Mouse (Mus musculus) embryonic stem cell, embryonic (primary cell): ENCODE data around the gene Dnase2a.

Source experiments
- CTCF ChIA-PET, 4 experiments: fragments of 300-600 bp in 2 of 4; fragments of 350-600 bp in 2 of 4; sonication (Branson Sonifier 250); formaldehyde crosslinking; loops; one replicate each; lab custom pipeline; 2022; ENCODE audit warnings: inconsistent platforms in 2 of 4; lab: Charles Lee
- POLR2A ChIA-PET, 4 experiments: fragments of 300-600 bp in 2 of 4; fragments of 350-600 bp in 2 of 4; sonication (Branson Sonifier 250); formaldehyde crosslinking; loops; one replicate each; lab custom pipeline; 2022; ENCODE audit warnings: antibody characterized with exemption in 4 of 4, inconsistent platforms in 1 of 4; lab: Charles Lee

The Dnase2a gene

DNA sequence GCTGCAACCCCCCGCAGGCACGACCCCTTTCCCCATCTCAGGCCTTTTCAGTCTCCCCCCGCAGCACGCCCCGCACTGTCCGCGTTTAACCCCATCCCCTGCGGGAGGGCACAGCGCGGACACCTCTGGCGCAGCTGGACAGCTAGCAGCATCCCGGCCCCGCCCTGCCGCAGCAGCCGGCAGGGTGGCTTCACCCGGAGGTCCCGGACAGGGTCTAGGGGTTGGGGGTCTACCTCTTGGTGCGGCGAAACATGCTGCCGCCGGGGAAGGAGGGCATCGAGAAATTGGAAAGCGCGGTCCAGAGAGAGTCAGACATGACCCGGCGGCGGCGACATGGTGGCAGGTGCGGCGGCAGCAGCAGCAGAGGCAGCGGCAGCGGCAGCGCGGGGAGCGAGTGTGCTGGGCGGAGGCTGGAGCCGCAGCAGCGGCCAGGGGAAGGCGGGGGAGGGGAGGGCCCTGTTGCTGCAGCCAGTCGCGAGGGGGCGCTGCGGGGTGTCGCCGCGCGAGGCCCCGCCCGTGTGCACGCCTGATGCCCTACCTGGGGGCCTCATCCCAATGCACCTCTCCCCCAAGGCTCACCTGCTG, 28.7 kb downstream of the Dnase2a start, which contains the start of gene Mast1:
Mast1 (minus strand) TSS at position 398 of the 585 bp plus-strand sequence.
- POLR2A ChIA-PET: interaction anchor here (0.6 to 4.5 kb wide), 20 partner anchors 9 to 688 kb away, joined by 3 to 19 read pairs (median 5); partner anchors contain the start of genes Calr (in 2 of the 4), Dhps (in 1 of the 4), Dnase2a (in 1 of the 4) and Klf1 (in 1 of the 4)
- CTCF ChIA-PET: interaction anchor here in 3 of 4 experiments (0.6 to 2.3 kb wide), 18 partner anchors 8 to 276 kb away, joined by 3 to 13 read pairs (median 4); partner anchors contain the start of gene Dnase2a (in 1 of the 3)

DNA sequence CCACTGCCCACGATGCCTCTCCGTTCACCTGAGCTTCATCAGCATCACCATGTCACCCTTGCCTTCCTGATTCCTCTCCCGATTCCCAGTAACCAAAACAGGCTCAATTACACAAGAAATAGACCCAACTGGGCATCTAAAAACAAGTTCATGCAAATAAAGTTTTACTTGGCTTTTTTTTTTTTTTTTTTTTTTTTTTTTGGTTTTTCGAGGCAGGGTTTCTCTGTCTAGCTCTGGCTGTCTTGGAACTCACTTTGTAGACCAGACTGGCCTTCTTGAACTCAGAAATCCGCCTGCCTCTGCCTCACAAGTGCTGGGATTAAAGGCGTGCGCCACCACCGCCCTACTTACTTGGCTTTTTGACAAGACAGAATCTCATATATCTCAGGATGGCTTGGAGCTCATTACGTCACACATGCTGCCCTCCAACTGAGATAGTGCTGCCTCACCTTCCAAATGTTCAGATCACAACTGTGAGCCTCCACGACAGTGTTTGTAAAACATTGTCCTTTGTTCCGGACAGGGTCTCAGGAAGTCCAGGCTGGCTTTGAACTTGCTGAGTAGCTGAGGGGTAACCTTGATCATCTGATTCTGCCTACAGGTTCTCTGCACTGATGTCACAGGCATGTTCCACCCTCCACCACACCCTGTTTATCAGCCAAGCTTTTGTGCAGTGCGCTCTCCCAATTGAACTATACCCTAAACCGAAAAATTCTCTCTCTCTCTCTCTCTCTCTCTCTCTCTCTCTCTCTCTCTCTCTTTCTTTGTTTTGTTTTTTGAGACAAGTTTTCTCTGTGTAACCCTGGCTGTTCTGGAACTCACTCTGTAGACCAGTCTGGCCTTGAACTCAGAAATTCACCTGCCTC, 29.5 kb downstream of the Dnase2a start:
- ChIA-PET POLR2A (interaction anchor here (0.6 to 4.5 kb wide), 32 partner anchors 8 to 1577 kb away, joined by 3 to 19 read pairs (median 4); partner anchors contain the start of genes Dhps (in 2 of the 4), Calr (in 1 of the 4), Dnase2a (in 1 of the 4) and Klf1 (in 1 of the 4)), CTCF (interaction anchor here (0.6 to 2.3 kb wide), 21 partner anchors 9 to 848 kb away, joined by 3 to 13 read pairs (median 4); partner anchors contain the start of gene Dnase2a (in 1 of the 4))

GRCm38 (mm10) chr8:84943699-84944098, 35.3 kb downstream of the Dnase2a start:
- POLR2A ChIA-PET: interaction anchor here in 3 of 4 experiments (0.6 to 3.0 kb wide), 34 partner anchors 8 to 134 kb away, joined by 3 to 23 read pairs (median 5); partner anchors contain the start of genes Asna1 (in 1 of the 3), Calr (in 1 of the 3), Dhps (in 1 of the 3) and Farsa (in 1 of the 3)
- CTCF ChIA-PET: interaction anchor here (0.7 to 2.1 kb wide), 21 partner anchors 9 to 350 kb away, joined by 3 to 23 read pairs (median 3); partner anchors contain the start of genes Dnase2a (in 1 of the 4) and Hook2 (in 1 of the 4)

- CTCF ChIA-PET: interaction anchor here (0.5 to 2.1 kb wide), 37 partner anchors 8 to 743 kb away, joined by 3 to 23 read pairs (median 3); partner anchors contain the start of genes Dnase2a (in 1 of the 4), Gcdh (in 1 of the 4) and Hook2 (in 1 of the 4)
- POLR2A ChIA-PET: interaction anchor here (0.5 to 3.0 kb wide), 51 partner anchors 8 to 1281 kb away, joined by 3 to 23 read pairs (median 4); partner anchors contain the start of genes Syce2 (in 2 of the 4), Tnpo2 (in 2 of the 4), Asna1 (in 1 of the 4) and Best2 (in 1 of the 4)
These were observed 36.3 kb downstream of the Dnase2a start for GRCm38 (mm10) chr8:84944478-84945160.

DNA sequence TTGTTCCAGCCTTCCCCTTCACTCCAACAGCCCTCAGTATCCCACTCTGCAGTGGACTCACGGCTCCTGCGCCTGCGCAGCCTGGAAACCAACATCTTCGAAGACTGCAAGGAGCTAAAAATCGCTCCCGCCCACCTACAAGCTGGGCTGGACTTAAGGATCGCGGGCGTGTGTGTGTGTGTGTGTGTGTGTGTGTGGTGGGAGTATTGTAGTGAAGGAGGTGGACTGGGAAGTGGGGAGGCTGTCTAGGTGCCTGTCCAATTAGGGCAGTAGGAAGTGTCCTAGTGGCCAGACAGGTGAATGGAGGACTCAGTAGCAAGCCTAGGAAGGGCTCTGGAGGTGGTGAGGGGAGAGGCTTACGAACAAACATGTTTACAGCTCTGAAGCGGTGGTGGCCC, 36.9 kb downstream of the Dnase2a start:
- ChIA-PET CTCF (interaction anchor here (0.5 to 2.1 kb wide), 22 partner anchors 8 to 744 kb away, joined by 3 to 23 read pairs (median 5); partner anchors contain the start of genes Gcdh (in 1 of the 4) and Hook2 (in 1 of the 4)), POLR2A (interaction anchor here (0.5 to 3.0 kb wide), 36 partner anchors 8 to 1281 kb away, joined by 3 to 23 read pairs (median 4); partner anchors contain the start of genes Asna1 (in 1 of the 4), Best2 (in 1 of the 4), Calr (in 1 of the 4) and Dhps (in 1 of the 4))

GRCm38 (mm10) chr8:84945633-84946527, 37.5 kb downstream of the Dnase2a start:
- ChIA-PET POLR2A (interaction anchor here in 3 of 4 experiments (0.6 to 3.0 kb wide), 19 partner anchors 8 to 283 kb away, joined by 3 to 23 read pairs (median 8); partner anchors contain the start of genes Asna1 (in 1 of the 3), Best2 (in 1 of the 3), Calr (in 1 of the 3) and Dhps (in 1 of the 3)), CTCF (interaction anchor here (0.9 to 2.0 kb wide), 11 partner anchors 10 to 237 kb away, joined by 3 to 23 read pairs (median 7); partner anchors contain the start of gene Hook2 (in 1 of the 4))

- CTCF ChIA-PET: interaction anchor here in 1 of 4 experiments (0.7 to 1.0 kb wide), 3 partner anchors 16 to 287 kb away, joined by 3 read pairs; no protein-coding TSS in a partner anchor
- POLR2A ChIA-PET: interaction anchor here in 2 of 4 experiments (0.9 to 1.0 kb wide), 3 partner anchors 31 to 44 kb away, joined by 3 read pairs; no protein-coding TSS in a partner anchor
These were observed 38.3 kb downstream of the Dnase2a start, which contains the start of gene Rtbdn for GRCm38 (mm10) chr8:84946528-84947240. Gene Rtbdn (plus strand): TSS chr8:84946991.

- ChIA-PET CTCF (interaction anchor here in 1 of 4 experiments (0.7 to 1.0 kb wide), 3 partner anchors 17 to 287 kb away, joined by 3 read pairs; no protein-coding TSS in a partner anchor), POLR2A (interaction anchor here in 2 of 4 experiments (0.9 to 1.5 kb wide), 4 partner anchors 19 to 44 kb away, joined by 3 to 4 read pairs (median 3); no protein-coding TSS in a partner anchor)
These were observed 38.8 kb downstream of the Dnase2a start for GRCm38 (mm10) chr8:84947241-84947545.

DNA sequence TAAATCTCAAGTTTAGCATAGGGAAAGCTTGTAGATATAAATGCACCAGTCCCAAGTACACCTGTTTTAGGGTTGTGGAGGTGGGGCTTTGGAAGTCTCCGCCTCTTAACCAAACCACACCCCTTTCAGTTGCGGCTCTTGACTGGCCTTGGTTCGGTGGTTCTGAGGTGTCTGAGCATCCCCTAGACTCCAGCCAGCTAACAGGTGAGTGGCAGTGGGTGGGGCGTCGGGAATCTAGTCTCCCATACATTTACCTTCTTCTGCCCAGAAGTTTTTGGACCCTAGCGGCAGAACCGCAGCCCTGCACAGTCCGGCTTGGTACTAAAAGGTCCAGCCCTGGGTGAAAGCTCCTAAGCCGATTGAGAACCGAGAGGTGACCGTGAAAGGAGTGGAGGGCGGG, 41.4 kb downstream of the Dnase2a start:
- ChIA-PET POLR2A (interaction anchor here in 2 of 4 experiments (0.6 to 6.6 kb wide), 6 partner anchors 16 to 48 kb away, joined by 3 to 30 read pairs (median 4); partner anchors contain the start of genes Gm49661 (in 1 of the 2), Junb (in 1 of the 2), Prdx2 (in 1 of the 2) and Rnaseh2a (in 1 of the 2)), CTCF (interaction anchor here (0.9 to 1.3 kb wide), 5 partner anchors 12 to 58 kb away, joined by 3 to 4 read pairs (median 3); partner anchors contain the start of gene Mast1 (in 1 of the 4))

DNA sequence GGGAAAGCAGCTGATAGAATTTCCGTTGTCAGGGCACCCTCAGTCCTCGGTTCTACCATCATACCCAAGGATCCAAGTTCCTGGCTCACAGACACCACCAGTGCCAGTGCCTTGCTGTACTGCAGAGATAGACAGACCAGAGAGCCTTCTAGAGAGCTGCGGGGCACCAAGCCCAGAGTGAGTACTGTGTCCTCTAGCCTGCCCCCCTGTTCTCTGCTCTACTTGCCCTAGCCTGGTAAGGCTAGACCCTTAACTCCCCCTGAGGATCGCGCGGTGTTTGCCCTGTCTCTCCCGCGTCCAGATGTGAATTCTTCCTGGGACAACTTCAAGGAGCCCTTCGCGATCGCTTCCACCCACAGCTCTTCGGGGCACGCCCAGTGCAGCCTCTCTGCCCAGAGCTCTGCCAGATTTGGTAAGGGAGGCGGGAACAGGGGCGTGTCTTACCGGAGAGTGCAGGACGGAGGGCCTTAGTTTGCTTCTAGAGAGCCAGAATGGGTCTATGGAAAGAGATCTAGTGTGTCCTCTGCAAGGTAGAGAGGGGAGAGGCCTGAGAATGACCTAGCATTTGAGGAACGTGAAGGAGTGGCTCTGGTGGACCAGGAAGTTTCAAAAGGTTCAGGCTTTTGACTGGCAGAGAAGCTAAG, 44.4 kb downstream of the Dnase2a start:
- ChIA-PET CTCF (interaction anchor here (0.5 to 2.4 kb wide), 24 partner anchors 8 to 227 kb away, joined by 3 to 18 read pairs (median 4); partner anchors contain the start of genes Dnase2a (in 1 of the 4) and Gcdh (in 1 of the 4)), POLR2A (interaction anchor here (0.5 to 6.6 kb wide), 51 partner anchors 8 to 294 kb away, joined by 3 to 30 read pairs (median 5); partner anchors contain the start of genes Dnase2a (in 2 of the 4), Hook2 (in 2 of the 4), Junb (in 2 of the 4) and Calr (in 1 of the 4))

DNA sequence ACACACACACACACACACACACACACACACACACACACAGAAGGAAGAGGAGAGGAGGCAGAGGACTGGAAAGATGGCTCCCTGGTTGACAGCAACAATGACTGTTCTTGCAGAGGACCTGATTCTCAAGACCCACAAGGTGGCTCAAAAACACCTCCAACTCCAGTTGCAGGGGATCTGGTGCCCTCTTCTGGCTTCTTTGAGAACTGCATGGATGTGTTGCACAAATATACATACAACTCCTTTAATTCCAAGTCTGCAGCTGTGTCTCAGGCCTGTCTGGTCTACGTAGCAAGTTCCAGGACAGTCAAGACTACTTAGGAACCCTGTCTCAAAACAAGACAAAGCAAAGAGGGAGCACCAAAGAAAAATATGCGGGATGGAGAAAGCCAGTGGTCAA, 48.4 kb downstream of the Dnase2a start:
- CTCF ChIA-PET: interaction anchor here (0.6 to 1.8 kb wide), 22 partner anchors 8 to 783 kb away, joined by 3 to 7 read pairs (median 3); partner anchors contain the start of genes Mast1 (in 1 of the 4) and Tnpo2 (in 1 of the 4)
- POLR2A ChIA-PET: interaction anchor here in 3 of 4 experiments (0.6 to 30.0 kb wide), 22 partner anchors 9 to 944 kb away, joined by 3 to 963 read pairs (median 4); partner anchors contain the start of genes Calr (in 1 of the 3), Dhps (in 1 of the 3), Fbxw9 (in 1 of the 3) and Hook2 (in 1 of the 3)

DNA sequence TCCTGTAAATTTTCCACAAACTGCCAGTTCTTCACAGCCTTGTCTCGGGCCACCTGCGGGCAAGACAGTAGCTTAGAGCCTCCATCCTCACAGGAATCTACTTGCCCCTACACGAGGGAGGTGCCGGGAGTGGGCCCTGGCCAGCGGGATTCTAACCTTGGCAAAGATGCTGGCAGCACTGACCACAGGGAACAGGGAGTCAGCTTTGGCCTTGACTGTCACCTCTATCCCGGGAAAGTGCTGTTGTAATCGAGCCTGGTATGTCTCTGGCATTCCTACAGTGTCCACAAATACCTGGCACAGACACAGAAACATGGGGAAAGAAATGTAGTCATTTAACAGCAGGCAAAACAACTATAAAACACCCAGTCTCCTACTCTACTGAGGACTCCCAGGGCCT, 51.5 kb downstream of the Dnase2a start:
- ChIA-PET CTCF (interaction anchor here in 1 of 4 experiments (0.7 kb wide), 1 partner anchor 17 kb away, joined by 3 read pairs; no protein-coding TSS in a partner anchor), POLR2A (interaction anchor here in 2 of 4 experiments (0.6 to 30.0 kb wide), 9 partner anchors 23 to 458 kb away, joined by 3 to 963 read pairs (median 4); partner anchors contain the start of genes Hook2 (in 1 of the 2), Junb (in 1 of the 2) and Mast1 (in 1 of the 2))

- ChIA-PET POLR2A (interaction anchor here in 2 of 4 experiments (0.6 to 30.0 kb wide), 11 partner anchors 10 to 156 kb away, joined by 3 to 992 read pairs (median 3); partner anchors contain the start of genes Hook2 (in 2 of the 2), Junb (in 2 of the 2), Calr (in 1 of the 2) and Dhps (in 1 of the 2)), CTCF (interaction anchor here (0.6 to 1.3 kb wide), 7 partner anchors 12 to 1174 kb away, joined by 3 to 7 read pairs (median 3); partner anchors contain the start of gene Best2 (in 1 of the 4))
These were observed 55.6 kb downstream of the Dnase2a start for GRCm38 (mm10) chr8:84963952-84964351.
